Mouse (Mus musculus) natural killer cell, adult 2 months (primary cell): ENCODE results near the gene Rassf2.
A peak's percentile ranks its signal among the peaks of the same experiment; 100 is the strongest.

Experiments used
- DNase-seq, 2 experiments: peaks; one replicate each; pipeline ENCODE4 v3.0.0; 2022; ENCODE audit warnings: low spot score in 2 of 2

The Rassf2 gene

DNA sequence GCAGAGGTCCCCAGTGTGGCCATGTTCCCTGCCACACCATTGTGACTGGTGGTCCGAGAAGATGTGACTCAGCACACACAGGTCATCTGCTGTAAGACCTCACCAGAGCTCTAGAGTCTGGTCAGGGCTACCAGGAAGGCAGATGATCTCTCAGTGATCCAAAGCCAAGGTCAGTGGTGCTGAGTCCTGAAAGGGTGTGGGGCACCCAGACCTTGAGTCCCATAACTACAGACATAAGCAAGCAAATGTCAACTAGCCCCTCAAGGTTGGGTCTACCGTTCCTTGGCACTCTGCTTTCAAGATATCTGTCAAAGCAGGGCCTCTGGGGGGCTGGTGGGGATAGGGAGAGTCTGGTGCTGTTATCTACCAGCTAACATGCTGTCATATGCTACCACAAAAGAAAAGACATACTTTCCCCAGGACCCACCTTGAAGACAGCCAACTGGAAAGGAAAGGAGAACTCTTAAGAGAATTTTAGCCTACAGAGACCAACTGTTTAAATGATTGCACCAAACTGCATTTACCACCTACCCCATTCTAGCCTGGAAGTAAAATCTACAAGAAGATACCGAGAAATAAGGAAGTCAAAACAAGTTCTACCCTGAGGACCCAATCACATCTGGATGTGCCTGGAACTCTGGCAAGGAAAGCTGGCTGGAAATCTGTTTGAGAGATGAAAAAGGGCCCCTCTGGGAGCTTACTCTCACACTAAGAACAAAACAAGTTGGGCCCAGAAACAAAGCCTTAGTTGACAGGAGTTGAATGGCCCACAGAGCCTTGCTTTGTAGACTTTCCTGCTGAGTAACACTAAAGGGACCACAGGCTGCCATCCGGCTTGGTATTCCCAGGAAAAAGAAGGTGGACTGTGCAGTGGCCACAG is 4.8 kb upstream of the Rassf2 start:
- DNase-seq, result no peak

DNA sequence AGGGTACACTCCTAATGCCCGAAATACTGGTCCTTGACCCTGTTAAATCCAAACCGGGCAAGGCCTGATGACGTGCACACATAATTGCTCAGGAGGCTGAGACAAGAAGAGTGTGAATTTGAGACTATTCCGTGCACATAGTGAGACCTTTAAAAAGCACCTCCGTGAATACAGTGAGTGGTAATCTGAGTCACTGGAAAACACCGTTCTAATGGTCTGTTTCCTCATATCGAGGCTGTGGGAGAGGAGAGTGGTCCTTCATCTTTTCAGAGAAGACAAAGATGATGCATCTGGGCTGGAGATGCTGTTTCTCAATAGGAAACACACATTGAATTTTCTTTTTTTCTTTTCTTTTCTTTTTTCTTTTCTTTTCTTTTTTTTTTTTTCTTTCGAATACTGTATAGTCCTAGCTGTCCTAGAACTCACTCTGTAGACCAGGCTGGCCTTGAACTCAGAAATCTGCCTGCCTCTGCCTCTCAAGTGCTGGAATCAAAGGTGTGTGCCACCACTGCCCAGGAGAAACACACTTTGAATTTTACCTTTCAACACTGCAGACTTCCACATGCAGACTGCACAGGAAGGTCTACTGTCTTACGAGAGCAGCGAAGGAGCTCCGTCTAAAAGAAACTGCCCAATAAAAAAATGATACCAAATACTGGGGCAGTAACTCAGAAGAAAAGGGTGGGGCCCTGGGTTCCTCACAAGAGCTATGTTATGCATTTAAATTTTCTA is 1.5 kb upstream of the Rassf2 start:
- no peak for DNase-seq

DNA sequence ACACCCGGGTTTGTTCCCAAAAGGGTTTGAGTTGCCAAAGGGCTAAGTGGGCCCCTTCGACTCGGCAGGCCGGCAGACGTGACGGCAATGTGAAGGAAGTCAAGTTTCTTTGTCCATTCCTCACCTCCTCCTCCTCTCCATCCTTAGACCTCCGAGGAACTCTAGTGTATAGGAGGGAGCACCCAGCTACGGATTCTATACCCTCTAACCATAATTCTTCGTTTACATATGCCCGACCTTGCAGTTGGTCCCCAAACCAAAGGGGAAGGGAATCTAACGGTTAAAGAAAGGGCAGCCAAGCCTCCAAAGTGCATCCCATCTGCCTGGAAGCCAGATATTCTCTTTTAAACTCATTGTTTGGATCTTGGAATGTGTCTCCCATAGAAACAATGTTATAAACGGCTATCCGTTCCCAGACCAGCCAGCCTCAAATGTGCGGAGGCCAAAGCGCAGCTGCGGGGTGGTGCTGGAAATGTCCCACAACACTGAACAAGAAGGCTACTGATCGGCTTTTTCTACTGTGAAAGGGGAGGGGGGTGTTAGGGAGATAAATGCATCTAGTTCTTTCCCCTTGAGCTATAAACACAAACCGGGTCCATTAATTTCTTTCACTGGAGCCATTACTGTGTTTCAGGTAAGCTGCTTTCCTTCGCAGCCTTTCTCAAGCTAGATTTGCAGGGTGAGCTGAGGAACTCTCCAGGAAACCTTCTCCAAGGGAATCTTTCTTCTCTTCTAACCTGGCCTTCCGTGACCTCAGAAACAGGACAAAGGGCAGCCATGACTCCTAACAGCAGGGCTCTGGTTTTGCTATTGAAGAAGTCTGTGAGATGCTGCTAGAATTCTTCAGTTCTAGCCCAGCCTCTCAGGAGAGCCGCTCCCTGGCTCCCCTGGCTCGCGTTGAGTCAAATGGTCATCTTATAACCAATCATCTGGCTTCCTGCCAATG is 633 bp upstream of the Rassf2 start:
- DNase-seq, result no peak

DNA sequence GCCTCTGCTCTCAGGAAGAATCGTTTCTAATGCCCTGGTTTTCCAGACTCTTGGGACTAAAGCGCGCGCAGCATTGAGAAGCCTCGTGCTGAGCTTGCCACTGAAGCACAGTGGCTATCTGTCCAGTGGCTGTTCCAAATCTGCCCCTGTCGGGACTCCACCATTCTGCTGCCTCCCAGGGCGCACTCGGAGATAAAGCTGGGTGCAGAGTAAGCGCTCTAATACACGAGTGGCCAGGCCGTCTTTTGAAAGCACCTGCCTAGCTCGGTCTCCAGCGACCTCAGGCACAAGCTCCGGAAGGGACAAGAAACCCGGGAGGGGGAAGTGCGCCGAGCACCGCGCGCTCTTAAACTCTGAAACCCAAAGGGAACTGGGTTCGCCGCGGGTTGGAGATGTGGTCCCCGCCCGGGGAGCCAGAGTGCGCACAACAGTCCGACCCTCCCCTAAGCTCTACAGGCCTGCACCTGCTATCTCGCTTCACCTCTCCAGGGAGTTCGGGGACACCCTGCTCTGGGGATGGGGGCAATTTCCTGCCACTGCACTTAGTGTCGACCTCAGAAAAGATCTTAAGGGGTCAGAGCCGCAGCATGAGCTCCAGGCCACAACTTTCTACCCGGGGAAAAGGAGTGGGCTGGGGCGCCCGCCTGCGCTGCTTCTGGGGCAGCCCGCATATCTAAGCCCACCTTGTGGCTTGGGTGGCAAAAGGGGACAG is 1.0 kb downstream of the Rassf2 start:
- peak in 1 of 2 experiments; percentile 68 for DNase-seq

DNA sequence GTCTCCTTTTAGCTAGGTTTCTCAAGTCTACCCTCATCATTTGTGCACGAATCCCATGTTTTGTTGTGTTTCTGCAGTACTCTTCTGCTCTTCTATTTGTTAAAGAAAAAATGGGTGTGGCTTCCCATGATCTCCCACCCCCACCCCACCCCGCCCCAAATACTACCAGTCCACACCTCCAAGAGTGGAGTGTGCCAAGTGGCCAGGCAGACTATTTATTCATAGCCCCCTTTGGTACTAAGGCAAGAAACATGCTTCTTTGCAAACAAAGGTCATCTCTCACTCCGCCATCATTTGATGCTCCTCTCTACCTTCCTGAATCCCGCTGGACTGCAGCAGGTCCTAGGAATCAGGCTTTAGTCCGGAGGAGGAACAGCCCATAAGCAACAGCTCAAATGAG is 2.0 kb downstream of the Rassf2 start:
- DNase-seq, result no peak

DNA sequence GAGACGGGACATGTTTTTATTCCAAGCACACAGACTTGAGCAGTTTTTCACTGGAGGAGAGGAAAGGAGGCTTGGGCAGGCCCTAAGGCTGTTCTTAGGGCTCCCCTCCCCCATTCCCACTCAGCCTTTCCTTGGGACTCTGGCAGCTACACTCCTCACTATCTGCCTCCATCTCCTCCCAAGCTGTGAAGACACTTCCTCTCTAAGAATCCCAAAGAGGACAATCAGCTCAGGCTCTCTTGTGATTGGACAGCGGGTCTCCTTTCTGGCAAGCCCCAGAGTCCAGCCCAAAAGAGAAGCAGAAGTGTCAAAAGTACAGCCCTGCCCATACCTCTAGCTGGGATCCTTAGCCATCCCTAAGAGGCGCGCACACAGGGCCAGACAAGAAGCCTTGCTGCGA is 2.7 kb downstream of the Rassf2 start:
- no peak for DNase-seq

DNA sequence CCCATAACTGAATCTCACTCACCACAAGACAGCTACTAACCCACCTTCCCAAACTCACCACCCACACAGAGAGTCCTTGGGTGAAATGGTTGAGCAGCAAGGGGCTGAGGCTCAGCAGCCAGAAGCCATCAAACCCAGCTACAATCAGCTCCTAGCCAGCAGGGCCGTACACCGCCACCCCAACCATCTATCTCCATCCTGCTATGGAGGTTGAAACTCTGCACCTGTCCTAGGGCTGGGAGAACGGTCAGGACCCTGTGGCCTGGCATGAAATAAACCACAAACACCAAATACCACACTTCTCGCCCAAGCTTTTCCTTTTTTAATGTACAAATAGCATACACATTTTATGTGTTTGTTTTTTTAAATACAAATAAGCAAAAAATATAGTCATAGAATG is 6.0 kb downstream of the Rassf2 start:
- DNase-seq, result no peak

DNA sequence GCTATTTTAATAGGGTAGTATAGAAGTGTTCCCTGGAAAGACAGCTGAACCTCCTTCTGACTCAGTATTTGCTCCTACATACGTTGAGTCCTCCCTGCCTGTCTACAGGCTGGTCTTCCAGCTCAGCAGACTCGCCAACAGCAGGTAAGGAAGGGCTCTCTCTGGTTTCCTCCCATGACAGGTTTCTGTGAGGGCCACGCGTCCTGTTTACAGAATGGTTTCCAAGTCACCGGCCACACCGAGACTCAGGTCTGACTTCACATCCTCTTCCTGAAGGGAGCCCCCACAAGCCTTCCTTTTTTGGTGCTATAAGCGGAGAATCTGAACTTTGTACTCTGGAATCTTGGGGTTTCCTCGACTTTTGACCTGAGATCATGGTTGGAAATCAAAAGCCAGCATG is 7.4 kb downstream of the Rassf2 start:
- DNase-seq, result peak; percentile 58 to 66

DNA sequence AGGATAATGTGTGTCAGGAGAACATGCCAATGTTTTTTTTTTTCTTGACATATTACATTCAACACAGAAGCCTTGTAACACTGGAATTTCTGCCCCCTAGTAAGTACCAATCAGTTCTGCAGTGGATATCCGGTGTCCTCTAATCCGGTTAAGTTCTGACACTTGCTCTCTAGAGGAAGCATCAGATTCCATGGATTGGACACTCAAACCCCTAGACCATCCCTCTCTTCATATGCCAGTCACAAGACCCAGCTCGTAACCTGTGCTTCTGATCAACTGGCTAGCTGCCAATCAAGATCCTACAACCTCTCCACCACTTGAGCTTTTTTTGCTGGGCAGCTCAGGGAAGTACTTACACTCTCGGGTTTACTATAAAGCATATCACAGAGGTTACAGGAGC is 8.4 kb downstream of the Rassf2 start:
- no peak for DNase-seq

DNA sequence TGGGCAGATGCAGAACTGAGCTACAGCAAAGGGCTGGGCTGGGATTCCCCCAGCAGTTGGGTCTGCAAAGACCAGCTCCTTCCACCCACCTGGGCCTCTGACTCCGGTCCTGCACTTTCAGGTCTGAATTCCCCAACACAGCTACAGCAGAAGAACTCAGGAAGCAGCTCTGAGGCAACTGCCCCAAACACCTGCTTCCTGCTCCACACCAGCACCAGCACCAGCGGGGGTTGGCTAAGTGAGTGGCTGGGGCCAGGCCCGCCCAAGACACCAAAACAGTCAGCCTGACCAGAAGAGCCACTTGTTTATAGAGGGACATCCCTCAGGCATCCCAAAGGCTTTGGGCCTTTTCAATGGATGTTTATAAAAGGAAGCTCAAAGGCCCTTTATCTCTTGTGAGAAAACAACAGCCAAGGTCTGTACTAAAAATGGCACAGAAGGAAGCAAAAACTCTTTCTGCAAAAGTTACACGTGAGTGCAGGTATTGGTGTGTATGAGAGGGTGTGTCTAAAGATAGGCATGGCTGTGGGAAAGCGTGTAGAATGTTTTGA is 9.0 kb downstream of the Rassf2 start:
- peak; percentile 67 to 82 for DNase-seq

DNA sequence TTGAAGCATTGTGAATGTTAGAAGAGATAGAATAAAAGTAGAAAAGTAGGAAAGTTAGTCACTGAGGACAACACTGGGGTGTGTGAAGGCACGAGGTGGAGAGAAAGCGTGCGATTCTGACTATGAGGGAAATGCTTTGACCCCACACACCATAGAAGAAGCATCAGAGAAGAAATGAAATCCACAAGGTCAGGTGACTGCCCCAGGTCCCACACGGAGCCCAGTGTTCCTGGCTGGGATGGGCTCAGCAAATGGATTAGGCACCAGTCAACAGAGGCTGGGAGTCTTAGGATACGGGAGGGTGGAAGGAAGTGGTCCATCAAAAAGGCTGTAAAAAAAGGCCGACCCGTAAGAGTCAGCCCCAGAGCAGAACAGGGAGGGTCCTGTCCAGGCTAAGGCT is 9.6 kb downstream of the Rassf2 start:
- no peak for DNase-seq

DNA sequence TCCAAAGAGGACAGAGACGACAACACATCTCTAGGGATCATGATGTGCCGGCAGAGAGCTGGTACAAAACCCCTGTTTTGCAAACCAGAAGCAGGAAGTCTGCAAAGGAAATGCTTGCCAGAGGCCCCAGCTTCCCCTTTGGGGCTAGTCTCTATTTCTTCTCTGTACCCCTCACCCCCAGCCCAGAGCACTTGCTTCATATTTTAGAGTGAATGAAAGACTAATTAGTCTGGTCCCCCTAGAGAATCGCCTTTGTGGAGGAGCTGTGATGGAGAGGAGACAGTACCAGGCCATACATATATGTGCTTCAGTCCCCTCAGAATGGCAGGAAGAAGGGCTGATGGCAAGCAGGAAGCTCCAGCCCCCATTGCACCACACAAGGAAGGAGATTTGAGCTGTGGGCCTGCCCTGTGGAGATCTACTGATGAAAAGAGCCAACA is 10.7 kb downstream of the Rassf2 start:
- DNase-seq, result peak; percentile 27 to 71

DNA sequence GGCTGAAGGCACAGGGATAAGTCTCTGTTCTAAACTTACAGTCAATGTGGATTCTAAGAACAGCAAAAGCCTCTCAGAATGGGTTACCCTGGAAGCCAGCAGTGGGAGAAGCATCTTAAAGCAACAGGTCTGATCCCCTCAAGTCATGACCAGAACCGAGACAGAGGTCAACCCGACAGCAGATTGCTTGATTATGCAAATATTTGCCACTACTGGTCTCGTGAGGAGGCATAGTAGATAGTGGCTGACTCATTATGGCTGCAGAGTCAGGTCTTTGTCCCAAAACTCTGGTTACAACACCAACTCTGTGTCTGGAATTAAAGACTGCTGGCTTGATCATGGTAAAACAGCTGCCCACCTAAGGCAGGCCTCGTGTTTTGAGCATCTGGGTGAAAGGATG is 11.9 kb downstream of the Rassf2 start:
- DNase-seq, result peak in 1 of 2 experiments; percentile 19

DNA sequence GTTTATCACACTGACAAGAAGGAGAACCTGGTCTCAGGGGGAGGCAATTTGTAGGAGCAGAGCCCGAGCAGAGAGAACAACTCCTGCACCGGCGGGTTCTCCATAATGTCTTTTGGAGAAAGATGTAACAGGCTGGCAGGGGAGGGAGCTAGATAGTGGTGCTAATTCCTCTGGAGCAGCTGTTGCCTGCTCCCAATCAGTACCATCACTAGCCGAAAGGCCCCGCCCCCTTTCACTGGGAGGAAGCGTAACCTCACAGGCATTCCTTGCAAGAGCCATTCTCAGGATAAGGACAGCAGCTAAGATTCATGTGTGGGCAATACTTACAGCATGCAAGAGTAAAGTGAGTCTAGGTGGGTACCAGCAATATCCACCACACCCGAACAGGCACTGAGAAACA is 12.4 kb downstream of the Rassf2 start:
- DNase-seq, result no peak

DNA sequence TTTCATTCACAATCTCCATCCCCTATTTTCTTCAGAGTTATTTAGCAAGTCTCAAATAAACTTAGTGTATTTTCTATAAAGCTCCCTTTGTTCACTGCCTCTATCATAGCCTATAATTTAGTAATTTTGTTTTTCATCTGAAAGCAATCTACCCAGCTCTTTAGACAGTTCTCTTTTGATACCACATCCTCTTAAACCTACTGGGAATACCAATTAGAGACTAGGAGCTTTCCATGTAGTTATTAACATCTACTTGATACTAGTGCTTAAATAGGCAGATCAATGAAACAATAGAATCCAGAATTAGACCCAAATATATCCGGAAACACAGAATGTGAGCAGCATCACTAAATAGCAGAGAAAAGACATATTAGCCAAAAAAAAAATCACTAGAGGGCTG is 14.0 kb downstream of the Rassf2 start:
- no peak for DNase-seq

DNA sequence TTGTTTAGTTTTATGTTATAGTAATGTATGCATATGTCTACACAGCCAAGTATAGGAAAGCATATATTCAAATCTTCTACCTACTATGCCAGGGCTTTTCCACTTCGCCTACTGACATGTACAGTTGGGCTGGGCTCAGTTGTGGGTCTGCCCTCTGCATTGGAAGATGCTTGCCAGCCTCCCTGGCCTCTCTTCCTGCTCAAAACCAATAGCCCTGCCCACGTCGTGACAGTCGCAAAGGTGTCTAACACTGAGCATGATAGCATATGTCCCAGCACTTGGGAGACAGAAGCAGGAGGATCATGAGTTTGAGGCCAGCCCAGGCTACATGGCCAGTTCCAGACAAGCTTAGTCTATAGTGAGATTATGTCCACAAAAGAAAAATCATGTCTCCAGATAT is 16.9 kb downstream of the Rassf2 start:
- no peak for DNase-seq

DNA sequence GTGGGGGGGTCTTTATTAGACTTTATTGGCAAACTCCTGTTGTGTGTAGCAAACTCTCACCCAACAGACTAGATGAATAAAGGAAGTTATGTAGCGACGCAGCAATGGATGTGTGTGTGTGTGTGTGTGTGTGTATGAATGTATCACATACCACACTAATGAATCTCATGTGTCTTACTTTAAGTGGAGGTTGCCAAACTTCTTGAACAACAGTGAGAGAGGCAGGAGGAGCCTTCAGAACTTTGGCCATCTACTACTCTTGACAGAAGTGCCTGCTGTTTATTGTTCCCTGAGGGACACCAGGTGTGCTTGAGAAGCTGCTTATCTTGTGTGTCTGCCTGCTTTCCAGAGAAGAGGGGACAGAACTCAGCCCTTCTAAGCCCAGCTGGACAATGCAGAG is 19.3 kb downstream of the Rassf2 start:
- no peak for DNase-seq

DNA sequence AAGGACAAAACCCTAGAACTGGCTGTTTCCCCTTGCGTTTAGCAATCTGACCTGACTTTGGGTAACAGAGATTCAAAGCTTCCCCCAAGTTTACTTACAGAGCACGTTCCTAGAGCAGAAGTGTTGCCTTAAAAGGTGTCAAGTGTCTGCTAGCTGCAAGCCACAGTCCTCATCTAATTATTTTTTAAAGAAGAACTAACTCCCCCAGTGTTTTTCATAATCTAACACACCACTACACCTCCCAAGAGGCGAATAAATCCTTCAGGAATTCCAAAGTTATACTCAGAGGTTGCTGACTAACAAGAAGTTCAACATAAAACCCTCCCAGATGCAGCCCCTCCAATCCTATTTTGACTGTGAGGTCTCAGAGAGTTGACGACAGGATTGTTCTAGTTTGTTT is 21.9 kb downstream of the Rassf2 start:
- no peak for DNase-seq

DNA sequence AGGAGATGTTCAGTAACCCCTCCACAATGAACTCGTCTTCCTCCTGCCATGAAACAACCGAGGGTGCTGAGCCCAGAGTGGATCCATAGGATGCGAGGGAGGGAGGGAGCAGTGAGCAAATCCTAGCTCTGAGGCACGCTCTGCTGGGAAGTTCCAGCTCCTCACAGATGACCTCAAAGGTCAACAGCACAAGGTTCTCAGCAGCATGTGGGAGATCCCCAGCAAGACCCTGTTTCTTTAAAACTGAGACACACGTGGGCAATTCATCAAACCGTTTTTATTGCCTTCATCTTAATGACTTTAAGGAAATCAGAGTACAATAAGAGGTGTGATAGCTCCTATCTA is 22.6 kb downstream of the Rassf2 start:
- no peak for DNase-seq

DNA sequence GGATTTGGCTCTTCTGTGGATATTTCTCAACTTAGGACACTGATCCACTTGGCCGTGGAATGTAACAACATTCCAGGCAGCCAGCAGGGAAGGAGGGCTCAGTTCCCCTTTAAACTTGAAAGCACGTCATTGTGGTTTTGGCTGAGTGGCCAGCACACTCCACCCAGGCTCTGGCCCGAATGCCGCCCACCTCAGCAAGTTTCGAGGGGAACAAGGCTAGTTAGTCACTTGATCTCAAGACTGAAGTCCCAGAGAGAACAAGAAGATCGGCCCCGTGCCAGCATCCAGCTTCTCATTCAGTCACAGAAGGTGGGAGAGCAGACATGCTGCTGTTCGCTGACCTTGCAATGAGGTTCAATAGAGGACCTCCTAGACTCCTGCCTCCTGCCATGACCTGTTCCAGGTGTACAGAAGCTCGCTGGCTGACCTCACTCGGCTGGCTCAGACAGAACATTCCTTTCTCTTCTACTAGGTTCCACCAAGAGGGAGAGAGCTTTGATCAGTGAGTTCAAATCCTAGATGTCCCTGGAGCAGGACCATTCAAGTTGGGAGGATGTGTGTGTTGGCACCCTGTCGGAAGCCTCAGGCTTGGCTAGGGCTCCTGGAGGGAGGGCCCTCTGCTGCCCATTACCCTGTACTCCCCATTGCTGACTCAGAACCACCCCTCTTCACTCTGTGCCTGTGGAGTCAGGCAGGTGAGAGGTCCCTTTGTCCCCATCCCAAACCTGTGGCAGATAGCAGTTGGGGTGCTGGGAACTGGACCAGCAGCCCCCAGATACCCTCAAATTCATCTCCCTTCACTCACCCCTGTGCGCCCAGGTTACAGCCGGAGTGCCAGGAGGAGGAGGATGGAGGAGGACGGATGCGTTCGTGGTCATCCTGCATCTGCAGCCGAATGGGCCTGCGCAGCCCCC is 23.2 kb downstream of the Rassf2 start:
- peak in 1 of 2 experiments; percentile 65 for DNase-seq
